In the genomic region with DNA sequence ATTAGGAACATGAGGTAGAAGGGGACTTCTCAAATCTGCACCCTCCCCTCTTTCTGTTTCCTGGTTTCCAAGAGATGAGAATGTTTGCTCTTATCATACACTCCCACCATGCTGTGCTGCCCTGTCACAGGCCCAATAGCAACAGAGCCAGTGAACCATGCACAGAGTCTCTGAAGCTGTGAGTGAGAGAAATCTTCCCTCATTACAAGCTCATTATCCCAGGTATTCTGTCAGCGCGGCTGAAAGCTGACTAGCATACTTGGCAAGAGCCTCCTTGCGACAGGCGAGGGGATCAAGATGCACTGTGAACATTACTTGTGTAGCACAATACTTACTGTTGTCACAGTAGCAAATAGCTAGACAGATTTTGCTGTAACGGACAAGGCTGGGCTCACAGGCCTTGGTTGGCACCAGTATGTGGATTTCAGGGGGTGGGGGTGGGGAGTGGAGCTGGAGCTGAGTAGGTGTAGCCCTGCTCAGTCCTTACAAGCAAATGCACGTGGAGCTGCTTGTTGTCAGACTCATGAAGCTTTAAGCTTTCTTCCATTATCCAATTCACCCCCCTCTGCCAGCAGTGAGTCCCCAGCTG, we compare ENCODE assay signal across 17 mouse cellular contexts.
DNase-seq lines count a peak whose midpoint lies in the region; ATAC-seq and TF ChIP-seq lines count a peak whose summit lies in the region.
"Had no signal": no experiment of that assay in that cellular context is flagged by ENCODE, and none has a peak within 500 bp of the region (broad histone marks: within the 10 kb centered on the region; RNA-seq: fewer than 3 reads in every experiment).

No protein-coding gene starts in this region.

- H3K36me3 ChIP-seq in forebrain, embryonic 12.5 days (replicated peaks): no peaks in the 10 kb centered on the region
- no peaks in the 10 kb centered on the region for H3K36me3 ChIP-seq in forebrain, postnatal 0 days (ENCODE audit: insufficient read depth)
- H3K36me3 ChIP-seq in forebrain, embryonic 15.5 days: no peaks in the 10 kb centered on the region
- H3K36me3 ChIP-seq: embryonic facial prominence, embryonic 13.5 days; heart, embryonic 15.5 days had no signal

- no peak overlapping the region for H3K4me2 ChIP-seq in forebrain, embryonic 12.5 days
- H3K4me2 ChIP-seq in forebrain, postnatal 0 days (ENCODE audit: low read depth): no peak overlapping the region
- no peak overlapping the region for H3K4me2 ChIP-seq in forebrain, embryonic 15.5 days (replicated peaks)
- H3K4me2 ChIP-seq: embryonic facial prominence, embryonic 13.5 days; heart, embryonic 11.5 days; heart, embryonic 15.5 days; hindbrain, embryonic 14.5 days had no signal

- DNase-seq in forebrain, postnatal 0 days: no peak
- DNase-seq in brain, embryonic 14.5 days (ENCODE audit: low read depth): peak; percentile 81
- DNase-seq in kidney, adult 8-10 months: no peak
- no peak for DNase-seq in left cerebral cortex, postnatal 25 days (ENCODE audit: low spot score in 2 of 2)
- DNase-seq: cerebellum, adult 11 months; cerebellum, adult 8-10 months; cerebellum, postnatal 14 days; gastrocnemius, postnatal 14 days; heart, adult 2 months; heart, postnatal 14 days had no signal

- H3K27ac ChIP-seq in forebrain, embryonic 12.5 days: no peak overlapping the region
- H3K27ac ChIP-seq in forebrain, postnatal 0 days (ENCODE audit: low read depth, low read length): no peak overlapping the region
- H3K27ac ChIP-seq in forebrain, embryonic 15.5 days (replicated peaks): no peak overlapping the region
- H3K27ac ChIP-seq: embryonic facial prominence, embryonic 13.5 days; heart, adult 2 months; heart, embryonic 15.5 days; hindbrain, embryonic 14.5 days had no signal

- H3K27me3 ChIP-seq in forebrain, embryonic 12.5 days: no peaks in the 10 kb centered on the region
- H3K27me3 ChIP-seq in forebrain, postnatal 0 days (ENCODE audit: insufficient read depth, low read length): no peaks in the 10 kb centered on the region
- H3K27me3 ChIP-seq in forebrain, embryonic 15.5 days: no peaks in the 10 kb centered on the region
- H3K27me3 ChIP-seq: heart, embryonic 15.5 days had no signal

- peak; percentile 46; the same call in 1 of the 2 replicates for ATAC-seq in forebrain, embryonic 12.5 days (ENCODE audit: low FRiP score)
- no peak for ATAC-seq in forebrain, postnatal 0 days
- peak; percentile 84 for ATAC-seq in forebrain, embryonic 15.5 days (replicated peaks)
- ATAC-seq: intestine, embryonic 16.5 days had no signal

- no peak for TF ChIP-seq CTCF in forebrain, postnatal 0 days (IDR thresholded peaks at IDR 0.05; ENCODE audit: low read depth)
- TF ChIP-seq CTCF in brain, embryonic 14.5 days (IDR thresholded peaks at IDR 0.05; ENCODE audit: borderline replicate concordance, extremely low read depth, insufficient read depth, insufficient read length): no peak

- 25% methylated on average over 6 of the region's 6 CpGs for WGBS in forebrain, embryonic 12.5 days
- WGBS in forebrain, postnatal 0 days: 31% methylated on average over 6 of the region's 6 CpGs
- WGBS in forebrain, embryonic 15.5 days: 31% methylated on average over 6 of the region's 6 CpGs

- H3K9me3 ChIP-seq in forebrain, embryonic 12.5 days: no peaks in the 10 kb centered on the region
- no peaks in the 10 kb centered on the region for H3K9me3 ChIP-seq in forebrain, postnatal 0 days (ENCODE audit: low read length)
- no peaks in the 10 kb centered on the region for H3K9me3 ChIP-seq in forebrain, embryonic 15.5 days
- H3K9me3 ChIP-seq: embryonic facial prominence, embryonic 13.5 days; heart, embryonic 15.5 days had no signal

- H3K9ac ChIP-seq in forebrain, embryonic 12.5 days: no peak overlapping the region
- no peak overlapping the region for H3K9ac ChIP-seq in forebrain, postnatal 0 days
- no peak overlapping the region for H3K9ac ChIP-seq in forebrain, embryonic 15.5 days (replicated peaks)
- H3K9ac ChIP-seq: embryonic facial prominence, embryonic 13.5 days; heart, embryonic 15.5 days; hindbrain, embryonic 14.5 days had no signal

- no peaks in the 10 kb centered on the region for H3K4me1 ChIP-seq in forebrain, embryonic 12.5 days
- no peaks in the 10 kb centered on the region for H3K4me1 ChIP-seq in forebrain, postnatal 0 days (ENCODE audit: insufficient read depth)
- no peaks in the 10 kb centered on the region for H3K4me1 ChIP-seq in forebrain, embryonic 15.5 days
- H3K4me1 ChIP-seq: embryonic facial prominence, embryonic 13.5 days; heart, embryonic 15.5 days had no signal

- H3K4me3 ChIP-seq in forebrain, embryonic 12.5 days (replicated peaks): no peak overlapping the region
- H3K4me3 ChIP-seq in forebrain, postnatal 0 days (ENCODE audit: low read depth, low read length): no peak overlapping the region
- H3K4me3 ChIP-seq in forebrain, embryonic 15.5 days: no peak overlapping the region
- H3K4me3 ChIP-seq: embryonic facial prominence, embryonic 13.5 days; heart, adult 2 months; heart, embryonic 15.5 days had no signal

- intact Hi-C loops in left cerebral cortex, postnatal 25 days (cut with DNase I): no loop called here

- no peak for TF ChIP-seq POLR2A in brain, embryonic 14.5 days (IDR thresholded peaks at IDR 0.05; ENCODE audit: borderline replicate concordance, extremely low read depth, insufficient read depth, insufficient read length, poor library complexity, severe bottlenecking)
